Mouse (Mus musculus): ENCODE measurements around the gene Zscan26.
"Not testable (repeated sequence)": the region's sequence is repeated elsewhere in the genome, so short reads cannot be mapped to it uniquely, and the experiment has no call there.

Zscan26 gene

GRCm38 (mm10) chr13:21453449-21453848, at the start of gene Zscan26:
Zscan26 (minus strand) TSS chr13:21453730.
- no peaks in the 10 kb centered on the region for H3K27me3 ChIP-seq (ENCODE audit: control insufficient read depth, insufficient read depth, low read length, poor library complexity, severe bottlenecking)
- peak; percentile 87 for DNase-seq (ENCODE audit: low read depth, low spot score)
- no peaks in the 10 kb centered on the region; the same call in 1 of the 2 replicates for H3K36me3 ChIP-seq (ENCODE audit: control insufficient read depth, insufficient read depth, low read length, poor library complexity, severe bottlenecking)

GRCm38 (mm10) chr13:21502296-21502695, 48.8 kb upstream of the Zscan26 start:
- no peaks in the 10 kb centered on the region for H3K36me3 ChIP-seq (ENCODE audit: control insufficient read depth, insufficient read depth, low read length, poor library complexity, severe bottlenecking)
- no peak for DNase-seq (ENCODE audit: low read depth, low spot score)
- no peaks in the 10 kb centered on the region for H3K27me3 ChIP-seq (ENCODE audit: control insufficient read depth, insufficient read depth, low read length, poor library complexity, severe bottlenecking)

- H3K27me3 ChIP-seq (ENCODE audit: control insufficient read depth, insufficient read depth, low read length, poor library complexity, severe bottlenecking); H3K36me3 ChIP-seq (ENCODE audit: control insufficient read depth, insufficient read depth, low read length, poor library complexity, severe bottlenecking); DNase-seq (ENCODE audit: low read depth, low spot score): not testable (repeated sequence)
These were observed 47.7 kb upstream of the Zscan26 start, which contains the start of gene Gm11273 for GRCm38 (mm10) chr13:21501182-21501581. Gm11273 (minus strand) TSS chr13:21501418.

GRCm38 (mm10) chr13:21495080-21495479, 41.5 kb upstream of the Zscan26 start, which contains the start of gene AK157302:
AK157302 (plus strand) TSS chr13:21495223.
- no peak for DNase-seq (ENCODE audit: low read depth, low spot score)
- no peaks in the 10 kb centered on the region for H3K36me3 ChIP-seq (ENCODE audit: control insufficient read depth, insufficient read depth, low read length, poor library complexity, severe bottlenecking)
- no peaks in the 10 kb centered on the region for H3K27me3 ChIP-seq (ENCODE audit: control insufficient read depth, insufficient read depth, low read length, poor library complexity, severe bottlenecking)

- no peaks in the 10 kb centered on the region for H3K36me3 ChIP-seq (ENCODE audit: control insufficient read depth, insufficient read depth, low read length, poor library complexity, severe bottlenecking)
- H3K27me3 ChIP-seq (ENCODE audit: control insufficient read depth, insufficient read depth, low read length, poor library complexity, severe bottlenecking) = no peaks in the 10 kb centered on the region
- DNase-seq (ENCODE audit: low read depth, low spot score) = no peak
These were observed 39.3 kb upstream of the Zscan26 start for GRCm38 (mm10) chr13:21492847-21493246.

GRCm38 (mm10) chr13:21486881-21487280, 33.4 kb upstream of the Zscan26 start:
- Histone ChIP-seq H3K27me3 (ENCODE audit: control insufficient read depth, insufficient read depth, low read length, poor library complexity, severe bottlenecking) (no peaks in the 10 kb centered on the region), H3K36me3 (ENCODE audit: control insufficient read depth, insufficient read depth, low read length, poor library complexity, severe bottlenecking) (no peaks in the 10 kb centered on the region)
- no peak for DNase-seq (ENCODE audit: low read depth, low spot score)

- DNase-seq (ENCODE audit: low read depth, low spot score); H3K27me3 ChIP-seq (ENCODE audit: control insufficient read depth, insufficient read depth, low read length, poor library complexity, severe bottlenecking); H3K36me3 ChIP-seq (ENCODE audit: control insufficient read depth, insufficient read depth, low read length, poor library complexity, severe bottlenecking): not testable (repeated sequence)
These were observed 25.5 kb upstream of the Zscan26 start, which contains the start of the genes Zkscan4 and Gm10065 for GRCm38 (mm10) chr13:21478759-21479670. Zkscan4 (plus strand) TSS chr13:21478907. Gm10065 (minus strand) TSS chr13:21479441.

GRCm38 (mm10) chr13:21472427-21472826, 18.9 kb upstream of the Zscan26 start:
- no peak for DNase-seq (ENCODE audit: low read depth, low spot score)
- H3K36me3 ChIP-seq (ENCODE audit: control insufficient read depth, insufficient read depth, low read length, poor library complexity, severe bottlenecking) = no peaks in the 10 kb centered on the region
- no peaks in the 10 kb centered on the region for H3K27me3 ChIP-seq (ENCODE audit: control insufficient read depth, insufficient read depth, low read length, poor library complexity, severe bottlenecking)

- H3K27me3 ChIP-seq (ENCODE audit: control insufficient read depth, insufficient read depth, low read length, poor library complexity, severe bottlenecking) = no peaks in the 10 kb centered on the region
- no peaks in the 10 kb centered on the region for H3K36me3 ChIP-seq (ENCODE audit: control insufficient read depth, insufficient read depth, low read length, poor library complexity, severe bottlenecking)
- no peak for DNase-seq (ENCODE audit: low read depth, low spot score)
These were observed 15.6 kb upstream of the Zscan26 start for GRCm38 (mm10) chr13:21469097-21469496.

GRCm38 (mm10) chr13:21468061-21469019, 14.8 kb upstream of the Zscan26 start, which contains the start of gene Nkapl:
Nkapl (minus strand) TSS chr13:21468509.
- DNase-seq (ENCODE audit: low read depth, low spot score) = peak; percentile 82
- Histone ChIP-seq H3K36me3 (ENCODE audit: control insufficient read depth, insufficient read depth, low read length, poor library complexity, severe bottlenecking) (no peaks in the 10 kb centered on the region), H3K27me3 (ENCODE audit: control insufficient read depth, insufficient read depth, low read length, poor library complexity, severe bottlenecking) (no peaks in the 10 kb centered on the region)

GRCm38 (mm10) chr13:21467336-21467735, 13.8 kb upstream of the Zscan26 start:
- no peaks in the 10 kb centered on the region for H3K36me3 ChIP-seq (ENCODE audit: control insufficient read depth, insufficient read depth, low read length, poor library complexity, severe bottlenecking)
- DNase-seq (ENCODE audit: low read depth, low spot score) = no peak

GRCm38 (mm10) chr13:21462516-21462915, 9.0 kb upstream of the Zscan26 start:
- not testable (repeated sequence) for DNase-seq (ENCODE audit: low read depth, low spot score)

More at GRCm38 (mm10) chr13:21467336-21467735, 13.8 kb upstream of the Zscan26 start:
- no peaks in the 10 kb centered on the region for H3K27me3 ChIP-seq (ENCODE audit: control insufficient read depth, insufficient read depth, low read length, poor library complexity, severe bottlenecking)

GRCm38 (mm10) chr13:21456347-21456746, 2.8 kb upstream of the Zscan26 start:
- no peak for DNase-seq (ENCODE audit: low read depth, low spot score)
- no peaks in the 10 kb centered on the region for H3K27me3 ChIP-seq (ENCODE audit: control insufficient read depth, insufficient read depth, low read length, poor library complexity, severe bottlenecking)

More at GRCm38 (mm10) chr13:21462516-21462915, 9.0 kb upstream of the Zscan26 start:
- H3K27me3 ChIP-seq (ENCODE audit: control insufficient read depth, insufficient read depth, low read length, poor library complexity, severe bottlenecking); H3K36me3 ChIP-seq (ENCODE audit: control insufficient read depth, insufficient read depth, low read length, poor library complexity, severe bottlenecking): not testable (repeated sequence)

GRCm38 (mm10) chr13:21454133-21454532, 603 bp upstream of the Zscan26 start:
- Histone ChIP-seq H3K36me3 (ENCODE audit: control insufficient read depth, insufficient read depth, low read length, poor library complexity, severe bottlenecking) (no peaks in the 10 kb centered on the region), H3K27me3 (ENCODE audit: control insufficient read depth, insufficient read depth, low read length, poor library complexity, severe bottlenecking) (no peaks in the 10 kb centered on the region)
- DNase-seq (ENCODE audit: low read depth, low spot score) = no peak

More at GRCm38 (mm10) chr13:21456347-21456746, 2.8 kb upstream of the Zscan26 start:
- no peaks in the 10 kb centered on the region for H3K36me3 ChIP-seq (ENCODE audit: control insufficient read depth, insufficient read depth, low read length, poor library complexity, severe bottlenecking)

Data from splenic B cell, adult 2 months (primary cell).